Mouse (Mus musculus) thymus, postnatal 0 days (tissue): ENCODE results near the gene Gpatch1. TPM values are rescaled to one million over a fixed set of nuclear protein-coding genes. Genes with fewer than 3 reads are reported as not detected.
"Not testable (repeated sequence)": the region's sequence is repeated elsewhere in the genome, so short reads cannot be mapped to it uniquely, and the experiment has no call there.

Experiments
- DNase-seq: peaks from one replicate; pipeline ENCODE4 v3.0.0-alpha.2; 2015; ENCODE audit warnings: low spot score
- polyA plus RNA-seq: library from polyadenylated mRNA; unstranded; fragments of >200 nt; fragmentation: Nextera tagmentation; extraction: Ambion mirVana; gene quantifications from 2 replicates; pipeline ENCODE4 v1.2.1, GENCODE M21; 2015

The Gpatch1 gene
- polyA plus RNA-seq, 1 experiment from 2014 or later, result 16.8 TPM

DNA sequence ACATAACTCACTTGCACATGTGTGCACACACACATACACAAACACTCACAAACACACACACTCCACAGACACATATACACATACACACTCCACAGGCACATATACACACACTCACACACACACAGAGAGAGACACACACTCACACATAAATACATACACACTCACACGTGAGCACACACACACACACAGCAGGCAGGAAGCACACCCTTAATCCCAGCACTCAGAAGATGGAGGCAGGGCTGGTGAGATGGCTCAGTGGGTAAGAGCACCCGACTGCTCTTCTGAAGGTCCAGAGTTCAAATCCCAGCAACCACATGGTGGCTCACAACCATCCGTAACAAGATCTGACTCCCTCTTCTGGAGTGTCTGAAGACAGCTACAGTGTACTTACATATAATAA is 80.3 kb downstream of the Gpatch1 start:
- DNase-seq, result not testable (repeated sequence)

DNA sequence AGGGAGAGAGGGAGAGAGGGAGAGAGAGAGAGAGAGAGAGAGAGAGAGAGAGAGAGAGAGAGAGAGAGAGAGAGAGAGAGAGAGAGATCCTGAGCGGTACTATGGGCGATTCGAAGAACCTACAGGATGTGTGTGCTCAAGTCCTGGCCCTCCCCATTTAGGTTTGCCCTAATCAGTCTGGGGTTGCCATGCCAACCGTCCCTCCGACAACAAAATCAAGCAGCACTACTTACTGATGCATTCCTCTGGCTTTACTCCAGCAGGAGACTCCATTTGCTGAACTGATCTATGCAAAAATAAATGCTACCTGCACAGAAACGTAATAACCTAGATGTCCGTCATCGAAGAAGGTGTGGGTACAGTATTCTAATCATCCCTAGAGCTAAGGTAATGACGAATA is 82.9 kb downstream of the Gpatch1 start:
- DNase-seq, result peak; percentile 43

DNA sequence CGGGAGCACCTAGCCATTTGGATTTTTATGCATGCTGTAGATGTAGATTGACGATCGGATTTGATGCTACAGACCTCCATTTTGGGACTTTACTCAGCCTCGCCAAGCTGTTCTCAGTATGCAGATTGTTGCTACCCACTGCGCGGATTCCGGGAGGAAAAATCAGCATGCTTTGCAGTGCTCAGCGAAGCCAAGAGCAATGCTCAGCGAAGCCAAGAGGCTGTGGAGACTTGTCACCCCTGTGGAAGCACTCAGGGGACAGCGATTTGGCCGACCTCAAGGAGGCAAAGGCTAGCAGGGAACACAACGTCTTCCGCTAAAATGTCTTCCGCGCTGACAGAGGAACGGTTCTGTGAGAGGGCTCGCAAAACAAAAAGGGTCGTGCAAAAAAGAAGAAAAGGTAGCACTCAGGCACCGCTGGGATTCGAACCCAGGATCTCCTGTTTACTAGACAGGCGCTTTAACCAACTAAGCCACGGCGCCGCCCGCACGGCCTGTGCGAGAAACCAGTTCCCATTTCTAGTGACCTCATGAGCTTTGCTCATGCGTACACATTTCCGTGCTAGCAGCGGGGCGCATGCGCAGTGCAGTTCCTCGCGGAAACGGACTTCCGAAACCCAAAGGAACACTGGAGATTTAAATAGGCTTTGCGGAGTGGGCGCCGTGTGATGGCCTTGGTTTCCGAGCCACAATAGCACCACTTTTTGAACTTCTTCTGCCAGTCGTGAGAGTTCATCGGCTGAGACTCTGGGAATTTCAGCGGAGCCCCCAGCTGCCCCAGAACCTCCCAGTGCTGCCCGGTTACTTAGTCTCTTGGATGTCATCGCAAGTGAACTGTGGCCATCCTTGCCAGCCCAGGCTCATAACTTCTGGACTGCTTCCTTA is 83.6 kb downstream of the Gpatch1 start:
- DNase-seq, result peak; percentile 99

DNA sequence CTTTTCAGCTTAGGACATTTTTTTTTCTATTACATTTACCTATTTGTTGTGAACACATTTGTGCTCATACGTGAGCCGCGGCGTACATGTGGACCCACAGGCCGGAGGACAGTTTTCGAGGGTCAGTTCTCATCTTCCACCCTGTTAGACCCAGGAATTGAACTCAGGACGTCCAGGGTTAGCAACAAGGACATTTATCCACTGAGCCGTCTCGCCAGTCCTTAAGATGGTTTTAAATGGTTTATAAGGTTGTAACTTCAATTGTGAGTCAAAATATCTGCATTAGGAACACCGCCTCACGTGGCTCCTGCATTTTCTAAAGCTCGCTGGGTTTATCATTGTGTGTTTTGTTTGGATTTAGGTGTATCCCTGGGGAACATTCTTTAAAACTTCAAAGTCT is 84.4 kb downstream of the Gpatch1 start:
- no peak for DNase-seq

DNA sequence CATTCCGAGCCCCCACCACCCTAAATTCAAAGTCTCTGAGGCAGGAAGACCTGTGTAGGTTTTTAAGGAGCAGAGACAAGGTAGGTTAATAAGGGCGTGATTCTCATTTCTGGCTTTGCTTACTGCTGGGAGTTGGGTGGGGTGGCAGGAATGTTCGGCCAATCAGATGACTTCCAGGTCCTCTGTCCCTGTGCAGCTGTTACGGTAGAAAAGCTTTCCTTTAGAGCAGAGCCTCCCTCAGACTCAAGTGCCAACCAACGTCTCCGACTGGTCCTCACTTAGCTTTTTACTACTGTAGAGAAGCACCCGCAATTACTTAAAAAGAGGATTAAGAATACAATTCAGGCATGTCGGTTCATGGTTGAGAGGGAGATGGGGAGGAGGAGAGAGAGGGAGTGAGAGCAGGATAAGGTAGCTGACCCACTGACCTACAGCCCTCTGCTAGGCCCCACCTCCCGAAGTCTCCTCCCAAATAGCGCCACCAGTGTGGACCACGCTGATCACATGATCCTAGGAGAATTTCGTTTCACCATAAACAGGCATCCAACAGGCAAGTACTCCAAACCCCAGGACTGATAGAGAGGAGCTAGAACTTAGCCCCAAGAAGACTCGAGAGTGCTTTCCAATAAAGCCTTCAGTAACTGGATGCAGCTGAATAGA is 85.3 kb downstream of the Gpatch1 start:
- no peak for DNase-seq

DNA sequence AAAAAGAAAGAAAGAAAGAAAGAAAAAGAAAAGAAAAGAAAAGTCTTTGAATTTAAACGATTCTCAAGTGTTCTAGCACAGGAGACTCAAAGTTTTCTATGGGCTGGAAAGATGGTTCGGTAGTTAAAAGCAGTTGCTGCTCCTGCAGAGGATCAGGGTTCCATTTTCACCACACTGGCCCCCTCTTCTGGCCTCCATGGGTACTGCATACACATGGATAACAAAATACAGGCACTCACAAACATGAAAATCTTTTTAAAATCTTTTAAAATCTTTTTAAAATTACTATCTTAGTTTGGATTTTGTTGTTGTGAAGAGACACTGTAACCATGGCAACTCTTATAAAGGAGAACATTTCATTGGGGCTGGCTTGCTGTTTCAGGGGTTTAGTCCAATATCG is 87.9 kb downstream of the Gpatch1 start:
- no peak for DNase-seq

Other genes starting within 250 kb of the Gpatch1 start
- gene Cebpa, start 199.1 kb downstream of the Gpatch1 start, polyA plus RNA-seq, result 5.2 and 6.2 TPM in 2 replicates
- gene Slc7a10, start 132.1 kb downstream of the Gpatch1 start, polyA plus RNA-seq, result 0.28 and 0.33 TPM in 2 replicates
- 0.42 and 0.43 TPM in 2 replicates for gene Lrp3, start 102.9 kb downstream of the Gpatch1 start, polyA plus RNA-seq
- gene Rhpn2, start 15.7 kb upstream of the Gpatch1 start, polyA plus RNA-seq, result 0.89 and 1.2 TPM in 2 replicates
- gene Faap24, start 78.4 kb upstream of the Gpatch1 start, polyA plus RNA-seq, result 30.7 and 35.4 TPM in 2 replicates
- gene Cep89, start 78.6 kb upstream of the Gpatch1 start, polyA plus RNA-seq, result 28.5 and 30.8 TPM in 2 replicates
- gene Slc7a9, start 130.4 kb upstream of the Gpatch1 start, polyA plus RNA-seq, result not detected in 2 replicates
- not detected in 2 replicates for gene Tdrd12, start 219.3 kb upstream of the Gpatch1 start, polyA plus RNA-seq
- gene Nudt19, start 237.9 kb upstream of the Gpatch1 start, polyA plus RNA-seq, result 99.2 and 105 TPM in 2 replicates